Mouse (Mus musculus) forebrain, postnatal 0 days (tissue): ENCODE data around the gene Ifna16. TPM values are rescaled to one million over a fixed set of nuclear protein-coding genes. Genes with fewer than 3 reads are reported as not detected.

Experiments used
- ATAC-seq: fragments of 200-750 bp; cut with Nextera tagmentation; 2 replicates; pipeline ENCODE4 v1.8.0; 2017; ENCODE audit warnings: mild to moderate bottlenecking, moderate library complexity
- DNase-seq: peaks from one replicate; pipeline ENCODE4 v3.0.0-alpha.2; 2015
- H3K27ac ChIP-seq: fragments of 300-500 bp; sonication (generic); 2 replicates; pipeline ENCODE4 v1.5.1; 2014; ENCODE audit warnings: low read depth, mild to moderate bottlenecking, antibody characterized with exemption, low read length, moderate library complexity, mixed read lengths
- H3K27me3 ChIP-seq: fragments of 300-500 bp; sonication (generic); 2 replicates; pipeline ENCODE4 v1.6.1; 2014; ENCODE audit warnings: mild to moderate bottlenecking, low read length, mixed read lengths; ENCODE audit not compliant: insufficient read depth
- H3K36me3 ChIP-seq: fragments of 300-500 bp; sonication (generic); 2 replicates; pipeline ENCODE4 v1.6.1; 2014; ENCODE audit warnings: mild to moderate bottlenecking, moderate library complexity; ENCODE audit not compliant: insufficient read depth
- H3K4me1 ChIP-seq: fragments of 300-500 bp; sonication (generic); 2 replicates; pipeline ENCODE4 v1.6.1; 2014; ENCODE audit warnings: antibody characterized with exemption; ENCODE audit not compliant: insufficient read depth
- H3K4me2 ChIP-seq: fragments of 300-500 bp; sonication (generic); 2 replicates; pipeline ENCODE4 v1.6.1; 2014; ENCODE audit warnings: low read depth, mild to moderate bottlenecking, moderate library complexity
- H3K4me3 ChIP-seq: fragments of 300-500 bp; sonication (generic); 2 replicates; pipeline ENCODE4 v1.5.1; 2014; ENCODE audit warnings: low read depth, low read length, mixed read lengths
- H3K9ac ChIP-seq: fragments of 300-500 bp; sonication (generic); 2 replicates; pipeline ENCODE4 v1.6.1; 2014; ENCODE audit warnings: mild to moderate bottlenecking
- H3K9me3 ChIP-seq: fragments of 300-500 bp; sonication (generic); 2 replicates; pipeline ENCODE4 v1.6.1; 2016; ENCODE audit warnings: low read length
- CTCF ChIP-seq: sonication (generic); IDR thresholded peaks from 2 replicates; pipeline ENCODE4 v1.5.1; 2016; ENCODE audit warnings: antibody characterized with exemption, control low read depth, low read depth
- WGBS: fragments of 180-500 bp; shearing (Covaris S2); extraction: QIAGEN DNeasy Blood & Tissue Kit; methylation state at CpG from one replicate; pipeline ENCODE4 v1.1.7; 2014; 5-methylcytosine and 5-hydroxymethylcytosine counted together
- polyA plus RNA-seq: library from polyadenylated mRNA; unstranded; fragments of >200 nt; fragmentation: Nextera tagmentation; extraction: Ambion mirVana; gene quantifications from 2 replicates; pipeline ENCODE4 v1.2.1, GENCODE M21; 2015
- total RNA-seq: library from RNA; depleted of rRNA; stranded (reverse); fragments of >200 nt; gene quantifications from 2 replicates; pipeline ENCODE4 v1.2.3, GENCODE M21; 2014

The Ifna16 gene
- total and polyA plus RNA-seq, 2 experiments from 2014 or later, result not detected

- H3K36me3 ChIP-seq, result no peaks in the 10 kb centered on the region
- H3K4me1 ChIP-seq, result no peaks in the 10 kb centered on the region
- no peak for TF ChIP-seq CTCF
- 83% methylated on average over 2 of the region's 2 CpGs for WGBS
- ATAC-seq, result no peak
- no peak overlapping the region for H3K4me2 ChIP-seq
- H3K9me3 ChIP-seq, result no peaks in the 10 kb centered on the region
- no peak overlapping the region for H3K9ac ChIP-seq
- no peaks in the 10 kb centered on the region for H3K27me3 ChIP-seq
- no peak for DNase-seq
- H3K4me3 ChIP-seq, result no peak overlapping the region
- H3K27ac ChIP-seq, result no peak overlapping the region
Measured at GRCm38 (mm10) chr4:88693392-88693791, 16.7 kb upstream of the Ifna16 start.

GRCm38 (mm10) chr4:88692537-88692936 lies 15.8 kb upstream of the Ifna16 start:
- Histone ChIP-seq H3K27me3 (no peaks in the 10 kb centered on the region), H3K36me3 (no peaks in the 10 kb centered on the region), H3K4me3 (no peak overlapping the region), H3K9me3 (no peaks in the 10 kb centered on the region), H3K9ac (no peak overlapping the region), H3K27ac (no peak overlapping the region), H3K4me1 (no peaks in the 10 kb centered on the region), H3K4me2 (no peak overlapping the region)
- no peak for DNase-seq
- no peak for TF ChIP-seq CTCF
- no peak for ATAC-seq
- 89% methylated on average over 1 of the region's 1 CpGs for WGBS

DNA sequence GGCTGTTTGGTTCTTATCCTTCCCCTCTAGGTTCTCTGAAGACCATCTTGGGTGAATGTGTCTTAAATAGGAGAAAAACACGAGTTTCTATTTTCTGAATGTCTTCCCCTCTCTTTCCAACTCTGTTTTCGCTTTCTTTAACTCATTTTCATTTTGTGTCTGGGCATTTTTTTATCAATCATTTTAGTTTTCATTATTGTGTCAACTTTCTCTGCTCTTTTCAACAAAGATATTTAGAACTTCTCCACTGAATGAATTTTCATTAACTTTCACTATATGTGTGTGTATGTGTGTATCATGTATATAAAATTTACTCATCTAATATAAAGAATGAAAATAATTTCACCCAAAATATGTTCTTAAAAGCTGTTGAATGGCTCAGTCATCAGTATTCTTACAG lies 14.5 kb upstream of the Ifna16 start, which contains the start of gene Ifnab:
Gene Ifnab, minus strand, starts transcription at position 101 of the 400 bp plus-strand sequence.
- no peak within 1 kb of the TSS for H3K4me3 ChIP-seq
- no peaks in the 10 kb centered on the region for H3K9me3 ChIP-seq
- 68% methylated on average over 2 of the region's 2 CpGs for WGBS
- H3K27ac ChIP-seq, result no peak within 1 kb of the TSS
- ATAC-seq, result no peak
- DNase-seq, result no peak
- H3K4me1 ChIP-seq, result no peaks in the 10 kb centered on the region
- no peak within 1 kb of the TSS for H3K4me2 ChIP-seq
- H3K27me3 ChIP-seq, result no peaks in the 10 kb centered on the region
- no peaks in the 10 kb centered on the region for H3K36me3 ChIP-seq
- H3K9ac ChIP-seq, result no peak within 1 kb of the TSS
- no peak for TF ChIP-seq CTCF

DNA sequence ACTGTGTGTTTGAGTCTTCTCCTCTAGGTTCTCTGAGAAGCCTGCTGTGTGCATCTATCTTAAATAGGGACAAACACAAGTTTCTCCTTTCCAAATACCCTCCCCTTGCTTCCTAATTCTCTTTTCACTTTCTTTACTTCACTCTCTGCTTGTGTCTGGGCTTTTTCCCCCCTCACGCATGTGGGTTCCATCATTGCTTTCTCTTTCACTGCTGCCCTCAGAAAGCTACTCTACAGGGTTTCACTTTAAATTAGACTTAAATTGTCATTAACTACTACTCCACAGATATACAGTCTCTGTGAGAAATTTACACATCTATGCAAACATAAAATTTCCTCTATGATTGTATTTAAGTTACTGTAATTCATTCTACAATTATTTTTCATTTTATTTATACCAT lies 7.1 kb upstream of the Ifna16 start, which contains the start of gene Ifna2:
Gene Ifna2, minus strand, starts transcription at position 101 of the 400 bp plus-strand sequence.
- Histone ChIP-seq H3K36me3 (no peaks in the 10 kb centered on the region), H3K9me3 (no peaks in the 10 kb centered on the region), H3K9ac (no peak within 1 kb of the TSS), H3K27me3 (no peaks in the 10 kb centered on the region), H3K4me3 (no peak within 1 kb of the TSS), H3K4me1 (no peaks in the 10 kb centered on the region), H3K4me2 (no peak within 1 kb of the TSS), H3K27ac (no peak within 1 kb of the TSS)
- ATAC-seq (no peak), DNase-seq (no peak)
- no peak for TF ChIP-seq CTCF
- 92% methylated on average over 1 of the region's 1 CpGs for WGBS

GRCm38 (mm10) chr4:88681353-88681752 lies 4.6 kb upstream of the Ifna16 start:
- Histone ChIP-seq H3K4me3 (no peak overlapping the region), H3K36me3 (no peaks in the 10 kb centered on the region), H3K4me2 (no peak overlapping the region), H3K27ac (no peak overlapping the region), H3K9me3 (no peaks in the 10 kb centered on the region), H3K4me1 (no peaks in the 10 kb centered on the region), H3K27me3 (no peaks in the 10 kb centered on the region), H3K9ac (no peak overlapping the region)
- no peak for TF ChIP-seq CTCF
- DNase-seq, result no peak
- no peak for ATAC-seq
- 61% methylated on average over 3 of the region's 3 CpGs for WGBS

DNA sequence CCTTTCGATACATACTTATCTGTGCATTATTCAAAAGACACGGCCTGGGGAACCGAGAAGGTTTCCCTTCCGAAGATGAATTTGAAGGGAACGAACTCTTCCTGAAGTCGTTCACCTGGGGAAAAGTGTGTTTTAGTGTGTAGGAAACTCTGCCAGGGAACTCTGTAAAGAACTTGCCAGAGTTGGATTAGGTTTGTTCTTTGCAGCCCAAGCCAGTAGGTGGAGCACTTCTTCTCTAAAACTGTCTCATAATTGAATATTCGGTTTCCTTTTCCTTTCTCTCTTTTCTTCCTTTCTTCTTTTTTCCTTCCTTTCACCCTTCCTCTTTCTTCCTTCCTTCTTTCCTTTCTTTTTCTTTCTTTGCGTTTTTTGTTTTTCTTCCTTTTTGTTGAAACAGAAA lies 3.6 kb upstream of the Ifna16 start:
- no peak overlapping the region for H3K9ac ChIP-seq
- H3K4me3 ChIP-seq, result no peak overlapping the region
- H3K4me1 ChIP-seq, result no peaks in the 10 kb centered on the region
- peak; percentile 61 for TF ChIP-seq CTCF
- no peaks in the 10 kb centered on the region for H3K36me3 ChIP-seq
- ATAC-seq (no peak), DNase-seq (peak; percentile 31)
- 48% methylated on average over 8 of the region's 8 CpGs for WGBS
- no peaks in the 10 kb centered on the region for H3K9me3 ChIP-seq
- no peaks in the 10 kb centered on the region for H3K27me3 ChIP-seq
- H3K4me2 ChIP-seq, result no peak overlapping the region
- H3K27ac ChIP-seq, result no peak overlapping the region

GRCm38 (mm10) chr4:88655461-88655860 lies 21.3 kb downstream of the Ifna16 start:
- DNase-seq, result no peak
- Histone ChIP-seq H3K4me2 (no peak overlapping the region), H3K27me3 (no peaks in the 10 kb centered on the region), H3K36me3 (no peaks in the 10 kb centered on the region), H3K27ac (no peak overlapping the region), H3K9ac (no peak overlapping the region), H3K9me3 (no peaks in the 10 kb centered on the region), H3K4me3 (no peak overlapping the region), H3K4me1 (no peaks in the 10 kb centered on the region)
- WGBS, result 70% methylated on average over 1 of the region's 1 CpGs
- TF ChIP-seq CTCF, result no peak
- ATAC-seq, result no peak
